Mouse (Mus musculus): ENCODE results near the gene Cinp.

GRCm38 (mm10) chr12:110888606-110889005 is 339 bp downstream of the Cinp start:
- TF ChIP-seq CTCF (IDR thresholded peaks at IDR 0.05; ENCODE audit: low read depth, low read length) (no peak), GATA1 (IDR thresholded peaks at IDR 0.05; ENCODE audit: borderline replicate concordance, low read length) (no peak)

Measured in G1E (cell line).